Mouse (Mus musculus) left cerebral cortex, adult 2 months (tissue): ENCODE data around the gene Acoxl. TPM values are rescaled to one million over a fixed set of nuclear protein-coding genes. Genes with fewer than 3 reads are reported as not detected.
A peak's percentile ranks its signal among the peaks of the same experiment; 100 is the strongest.

Source experiments
- DNase-seq, 2 experiments: peaks; one replicate each; pipeline ENCODE4 v3.0.0; 2021 to 2022; ENCODE audit warnings: low spot score in 2 of 2, mixed read lengths in 1 of 2; ENCODE audit errors: extremely low spot score in 1 of 2
- H3K27ac ChIP-seq: fragments of 200-600 bp; 2 replicates; pipeline ENCODE4 v1.8.1; 2022
- H3K4me3 ChIP-seq: fragments of 200-600 bp; 2 replicates; pipeline ENCODE4 v1.8.1; 2022
- CTCF ChIP-seq: fragments of 200-600 bp; IDR thresholded peaks from 2 replicates; pipeline ENCODE4 v1.8.1; 2022; ENCODE audit warnings: antibody characterized with exemption, mild to moderate bottlenecking, moderate library complexity
- intact Hi-C: fragments of 180-260 bp; cut with DNase I; formaldehyde crosslinking; loops from one replicate; pipeline ENCODE4 v1.15.1; 2025
- total RNA-seq, 2 experiments: library from RNA; stranded (reverse); gene quantifications; 2 replicates each; pipeline ENCODE4 v1.2.3; 2021

The Acoxl gene
- total RNA-seq, 2 experiments from 2014 or later, result not detected

- H3K27ac ChIP-seq, result no peak overlapping the region
- TF ChIP-seq CTCF, result no peak
- intact Hi-C loops, result no loop called here
- H3K4me3 ChIP-seq, result no peak overlapping the region
- DNase-seq, result no peak
Measured at GRCm38 (mm10) chr2:128152211-128152610, 313.5 kb downstream of the Acoxl start.

DNA sequence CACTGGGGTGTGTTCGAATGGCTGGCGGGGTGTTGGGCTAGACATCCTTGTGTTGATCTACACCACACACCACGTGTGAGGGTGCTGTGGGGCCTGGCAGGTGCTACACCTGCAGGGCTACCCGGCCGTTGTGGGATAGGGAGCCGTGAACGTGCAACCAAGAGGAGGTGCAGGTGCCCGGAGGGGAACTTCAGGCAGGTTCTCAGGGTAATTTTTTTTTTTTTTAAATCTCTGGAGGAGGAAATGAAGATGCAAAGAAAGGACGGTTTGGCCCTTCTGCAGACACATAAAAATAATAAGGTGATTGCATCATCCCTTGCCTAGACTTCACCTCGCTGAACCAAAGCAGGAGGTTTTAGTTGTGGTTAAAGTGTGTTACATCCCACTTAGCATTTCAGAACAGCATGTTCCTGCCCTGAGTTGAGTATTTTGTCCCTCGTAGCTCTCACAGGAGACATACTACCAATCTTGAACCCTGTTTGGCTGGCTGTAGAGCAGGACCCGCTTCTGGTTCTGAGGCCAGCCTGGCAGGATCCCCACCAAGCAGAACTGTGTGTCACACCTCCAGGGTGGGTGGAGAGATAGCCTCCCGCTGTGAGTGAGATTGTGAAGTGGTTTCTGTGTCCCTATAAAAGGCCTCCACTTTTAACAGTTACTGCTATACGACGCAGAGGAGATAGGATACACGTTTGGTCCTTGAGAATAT lies 314.3 kb downstream of the Acoxl start:
- intact Hi-C loops, result no loop called here
- Histone ChIP-seq H3K4me3 (no peak overlapping the region), H3K27ac (no peak overlapping the region)
- DNase-seq, result no peak
- no peak for TF ChIP-seq CTCF

- Histone ChIP-seq H3K27ac (no peak overlapping the region), H3K4me3 (no peak overlapping the region)
- intact Hi-C loops, result no loop called here
- DNase-seq, result no peak
- TF ChIP-seq CTCF, result no peak
Measured at GRCm38 (mm10) chr2:128153551-128153910, 314.9 kb downstream of the Acoxl start.

- intact Hi-C loops, result no loop called here
- DNase-seq, result no peak
- TF ChIP-seq CTCF, result no peak
- H3K27ac ChIP-seq, result no peak overlapping the region
- no peak overlapping the region for H3K4me3 ChIP-seq
Measured at GRCm38 (mm10) chr2:128155412-128156066, 316.9 kb downstream of the Acoxl start.

DNA sequence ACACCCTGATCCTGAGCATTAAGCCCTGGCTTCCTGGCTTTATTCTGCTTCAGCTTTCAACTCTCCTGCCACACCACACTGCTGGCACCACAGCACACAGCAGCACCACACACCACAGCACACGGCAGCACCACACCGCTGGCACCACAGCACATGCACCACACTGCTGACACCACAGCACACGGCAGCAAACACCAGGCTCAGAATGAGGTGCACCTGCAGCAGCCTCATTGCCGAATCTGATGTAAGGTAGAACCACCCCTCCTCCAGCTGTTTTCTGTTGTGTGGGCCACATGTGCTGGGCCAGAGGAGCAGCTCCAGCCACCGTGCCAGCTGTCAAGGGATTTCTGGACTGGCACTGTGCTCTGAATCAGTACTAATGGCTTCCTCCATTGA lies 317.4 kb downstream of the Acoxl start:
- Histone ChIP-seq H3K4me3 (no peak overlapping the region), H3K27ac (no peak overlapping the region)
- intact Hi-C loops, result no loop called here
- TF ChIP-seq CTCF, result no peak
- DNase-seq, result no peak

DNA sequence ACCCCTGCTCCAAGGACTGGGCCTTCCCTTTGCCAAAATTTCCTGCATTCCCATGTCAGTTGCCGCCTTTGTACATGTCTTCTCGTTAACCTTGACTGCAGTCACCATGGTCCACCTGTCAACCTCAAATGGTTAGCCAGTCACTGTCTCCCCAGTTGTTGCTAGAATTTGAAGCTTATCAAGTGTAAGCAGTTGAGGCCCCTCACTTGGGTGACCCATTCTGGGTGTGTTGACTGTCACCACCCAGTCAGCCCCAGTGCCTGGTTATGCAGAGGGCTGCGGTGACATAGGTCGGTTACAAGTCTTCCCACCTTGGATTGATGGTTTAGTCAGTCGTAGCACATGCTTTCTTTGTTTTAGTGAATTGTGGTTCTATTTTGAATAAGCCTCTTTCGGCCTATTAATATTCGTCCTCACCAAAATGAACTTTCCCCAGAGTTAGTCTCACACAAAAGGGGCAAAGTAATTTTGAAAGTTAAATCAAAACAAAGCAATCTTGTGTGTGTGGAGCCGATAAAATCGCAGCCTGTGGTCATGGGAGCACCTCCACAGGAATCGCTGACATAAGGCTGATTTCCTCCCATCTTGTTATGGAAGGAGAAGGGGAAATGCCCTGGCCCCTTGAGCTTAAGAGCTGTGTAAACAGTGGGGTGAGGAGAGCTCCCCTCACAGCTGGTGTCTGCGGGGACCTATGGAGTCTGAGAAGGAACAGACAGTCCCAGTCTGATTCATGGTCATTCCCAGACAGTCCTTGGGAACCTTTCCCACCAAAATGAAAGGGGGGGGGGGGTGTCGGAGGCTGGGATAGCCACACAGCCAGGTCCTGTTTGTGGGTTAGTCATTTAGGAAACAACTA lies 318.1 kb downstream of the Acoxl start:
- TF ChIP-seq CTCF, result no peak
- intact Hi-C loops, result no loop called here
- H3K4me3 ChIP-seq, result no peak overlapping the region
- no peak for DNase-seq
- no peak overlapping the region for H3K27ac ChIP-seq

DNA sequence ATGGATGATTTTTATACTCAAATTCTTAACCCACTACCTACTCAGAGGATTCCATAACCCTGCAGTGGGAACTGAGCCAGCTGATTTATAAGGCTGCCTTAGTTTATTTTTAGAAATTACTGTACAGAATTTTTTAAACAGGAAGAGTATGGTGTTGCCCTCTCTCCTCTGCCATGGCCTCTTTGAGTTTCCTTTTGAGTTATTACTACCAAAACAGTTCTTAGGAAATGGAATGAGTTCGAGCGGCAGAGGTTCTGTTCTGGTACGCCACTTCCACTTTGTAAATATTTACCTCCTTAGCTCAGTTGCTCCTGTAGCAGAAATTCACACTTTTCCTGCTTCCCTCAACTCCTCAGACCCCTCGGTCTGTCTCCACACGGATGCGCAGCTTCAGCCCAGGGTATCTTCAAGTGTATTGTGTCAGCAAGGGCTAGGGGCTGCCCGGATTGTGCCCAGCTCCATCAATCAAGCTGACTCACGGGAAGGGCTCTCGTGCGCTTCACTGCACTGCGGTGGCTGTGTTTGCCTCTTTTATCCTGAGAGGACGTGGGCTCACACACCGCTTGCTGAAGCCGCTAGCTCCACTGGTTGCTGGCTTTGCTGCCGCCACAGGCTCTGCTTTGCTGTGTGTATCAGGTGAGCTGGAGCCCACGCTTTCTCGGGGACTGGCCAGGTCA lies 320.2 kb downstream of the Acoxl start:
- Histone ChIP-seq H3K27ac (no peak overlapping the region), H3K4me3 (no peak overlapping the region)
- TF ChIP-seq CTCF, result no peak
- no peak for DNase-seq
- intact Hi-C loops, result no loop called here

- no peak for TF ChIP-seq CTCF
- Histone ChIP-seq H3K4me3 (no peak overlapping the region), H3K27ac (no peak overlapping the region)
- DNase-seq, result no peak
- intact Hi-C loops, result no loop called here
Measured at GRCm38 (mm10) chr2:128159619-128160125, 321.0 kb downstream of the Acoxl start.

DNA sequence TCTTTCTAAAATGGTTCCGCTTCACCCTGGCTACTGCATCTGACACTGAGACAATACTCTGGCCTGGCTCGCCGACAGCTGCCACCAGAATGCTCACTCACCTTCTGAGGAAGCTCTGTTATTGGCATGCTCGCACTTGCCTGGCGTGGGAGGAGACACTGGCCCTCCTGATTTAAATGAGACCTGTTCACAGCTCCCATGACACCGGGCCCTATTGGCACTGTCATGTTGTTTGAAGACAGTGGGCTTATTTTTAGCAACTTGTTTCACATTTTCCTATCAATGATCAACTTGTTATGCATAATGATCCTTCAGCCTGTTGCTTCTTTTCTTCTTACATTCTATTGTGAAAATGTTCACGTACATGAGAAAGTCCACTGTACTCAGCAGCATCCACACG lies 324.5 kb downstream of the Acoxl start:
- intact Hi-C loops, result no loop called here
- Histone ChIP-seq H3K27ac (no peak overlapping the region), H3K4me3 (no peak overlapping the region)
- no peak for TF ChIP-seq CTCF
- DNase-seq, result no peak

DNA sequence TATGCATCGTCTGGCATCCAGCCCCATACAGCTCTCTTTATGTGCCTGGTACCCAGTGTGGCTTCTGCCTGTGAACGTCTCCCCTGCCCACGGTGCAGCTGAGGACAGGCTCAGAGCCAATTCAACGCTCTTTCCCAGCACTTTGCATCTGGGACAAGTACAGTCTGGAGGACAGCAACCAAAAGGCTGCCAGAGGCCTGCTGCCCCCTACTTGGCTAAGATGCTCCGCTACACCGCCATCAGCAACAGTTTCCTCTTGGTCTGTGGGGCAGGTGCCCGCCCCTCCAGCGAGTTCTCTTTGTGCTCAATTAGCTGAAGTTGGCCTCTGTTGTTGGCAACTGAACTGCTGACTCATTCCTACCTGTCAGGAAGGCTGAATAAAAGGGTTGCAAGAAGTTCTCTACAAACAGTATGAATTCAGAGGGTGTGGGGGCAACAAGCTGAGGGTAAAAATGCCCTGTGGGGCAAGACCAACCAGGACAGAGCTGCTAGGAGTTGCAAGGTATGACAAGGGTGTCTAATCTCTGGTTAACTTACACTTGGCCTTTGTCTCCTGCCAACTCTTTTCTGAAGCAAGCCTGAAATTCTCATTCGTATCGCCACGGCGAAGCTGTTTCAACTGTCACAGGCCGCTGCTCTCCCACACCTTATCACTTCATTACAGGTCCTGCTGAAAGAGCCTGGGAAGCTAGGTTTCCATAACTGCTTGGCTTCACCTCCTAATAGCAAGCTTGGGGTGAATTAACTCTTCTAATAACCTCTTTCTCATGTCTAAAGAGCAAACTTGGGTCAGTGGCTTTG lies 328.1 kb downstream of the Acoxl start:
- intact Hi-C loops, result no loop called here
- H3K4me3 ChIP-seq, result no peak overlapping the region
- TF ChIP-seq CTCF, result no peak
- H3K27ac ChIP-seq, result no peak overlapping the region
- DNase-seq, result peak; percentile 16 to 31

GRCm38 (mm10) chr2:128167930-128168329 lies 329.3 kb downstream of the Acoxl start:
- H3K4me3 ChIP-seq, result no peak overlapping the region
- DNase-seq, result no peak
- no peak for TF ChIP-seq CTCF
- no peak overlapping the region for H3K27ac ChIP-seq
- intact Hi-C loops, result no loop called here
